Mouse (Mus musculus) layer of hippocampus, adult 11-12 months (tissue): ENCODE data around the gene Stk32c.

ENCODE experiments used
- DNase-seq: peaks from one replicate; pipeline ENCODE4 v3.0.0; 2022; ENCODE audit warnings: low spot score

The Stk32c gene

GRCm38 (mm10) chr7:139200108-139200507 is 13.0 kb downstream of the Stk32c start:
- DNase-seq = peak; percentile 80

GRCm38 (mm10) chr7:139197022-139197421 is 16.1 kb downstream of the Stk32c start:
- DNase-seq = no peak

- DNase-seq = no peak
Measured at GRCm38 (mm10) chr7:139191619-139192018, 21.5 kb downstream of the Stk32c start.

- DNase-seq = no peak
Measured at GRCm38 (mm10) chr7:139190616-139191015, 22.5 kb downstream of the Stk32c start.

GRCm38 (mm10) chr7:139188634-139189207 is 24.4 kb downstream of the Stk32c start:
- DNase-seq = no peak

GRCm38 (mm10) chr7:139187771-139188633 is 25.1 kb downstream of the Stk32c start:
- peak; percentile 69 for DNase-seq

- no peak for DNase-seq
Measured at GRCm38 (mm10) chr7:139187277-139187676, 25.8 kb downstream of the Stk32c start.

GRCm38 (mm10) chr7:139186436-139186835 is 26.7 kb downstream of the Stk32c start:
- DNase-seq = no peak

GRCm38 (mm10) chr7:139185971-139186370 is 27.1 kb downstream of the Stk32c start:
- no peak for DNase-seq

- no peak for DNase-seq
Measured at GRCm38 (mm10) chr7:139184846-139185245, 28.3 kb downstream of the Stk32c start.

- DNase-seq = no peak
Measured at GRCm38 (mm10) chr7:139184396-139184795, 28.7 kb downstream of the Stk32c start.

- no peak for DNase-seq
Measured at GRCm38 (mm10) chr7:139180058-139180457, 33.0 kb downstream of the Stk32c start.

- DNase-seq = no peak
Measured at GRCm38 (mm10) chr7:139179299-139179698, 33.8 kb downstream of the Stk32c start.

- DNase-seq = no peak
Measured at GRCm38 (mm10) chr7:139169143-139169542, 44.0 kb downstream of the Stk32c start.

GRCm38 (mm10) chr7:139164410-139164809 is 48.7 kb downstream of the Stk32c start:
- no peak for DNase-seq

- DNase-seq = peak; percentile 63
Measured at GRCm38 (mm10) chr7:139158956-139159355, 54.2 kb downstream of the Stk32c start.

- DNase-seq = peak; percentile 49
Measured at GRCm38 (mm10) chr7:139158549-139158948, 54.6 kb downstream of the Stk32c start.

- no peak for DNase-seq
Measured at GRCm38 (mm10) chr7:139157541-139157940, 55.6 kb downstream of the Stk32c start.

GRCm38 (mm10) chr7:139156341-139157058 is 56.6 kb downstream of the Stk32c start:
- no peak for DNase-seq

- DNase-seq = no peak
Measured at GRCm38 (mm10) chr7:139152927-139153326, 60.2 kb downstream of the Stk32c start.

- DNase-seq = peak; percentile 37
Measured at GRCm38 (mm10) chr7:139151116-139151515, 62.0 kb downstream of the Stk32c start.

- no peak for DNase-seq
Measured at GRCm38 (mm10) chr7:139149373-139149772, 63.7 kb downstream of the Stk32c start.

- no peak for DNase-seq
Measured at GRCm38 (mm10) chr7:139147360-139147759, 65.7 kb downstream of the Stk32c start.
